Mouse (Mus musculus): ENCODE data around the gene Gm10912. TPM values are rescaled to one million over a fixed set of nuclear protein-coding genes. Genes with fewer than 3 reads are reported as not detected.

Gm10912 gene
- total RNA-seq, 2 experiments from 2014 or later = 0.34 TPM; not detected in 1

DNA sequence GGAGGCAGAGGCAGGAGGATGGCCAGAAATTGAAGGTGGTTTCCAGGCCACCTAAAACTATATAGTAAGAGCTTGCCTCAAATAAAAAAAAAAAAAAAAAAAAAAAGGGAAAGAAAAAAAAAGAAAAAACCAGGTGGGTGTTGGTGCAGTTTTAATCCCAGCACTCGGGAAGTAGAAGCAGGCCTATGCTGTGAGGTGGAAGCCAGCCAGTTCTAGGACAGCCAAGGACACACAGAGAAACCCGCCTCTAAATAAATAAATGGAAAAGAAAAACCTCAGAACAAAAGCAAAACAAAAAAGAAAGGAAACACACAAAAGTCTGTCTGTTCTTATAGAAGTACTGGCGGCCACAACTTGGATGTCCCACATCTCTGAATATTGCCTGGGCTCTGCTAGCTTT, 49.3 kb downstream of the Gm10912 start:
- no peak for DNase-seq (ENCODE audit: low spot score in 2 of 2)

Other genes with a start within 250 kb of the Gm10912 start
- gene Lmo2, start 107.8 kb upstream of the Gm10912 start, total RNA-seq (2021) = 10 to 100 TPM; 22.8 to 30.3 TPM
- 10 to 100 TPM; 44.7 to 45.6 TPM for gene Fbxo3, start 38.1 kb upstream of the Gm10912 start, total RNA-seq (2021)
- gene 4931422A03Rik, start 37.5 kb upstream of the Gm10912 start, total RNA-seq (2021) = not detected
- gene Gm10799, start 2.7 kb downstream of the Gm10912 start, total RNA-seq (2021) = not detected
- under 1 TPM in 1 of 2 experiments, not detected in 1; 0.51 TPM for gene Cd59b, start 4.0 kb downstream of the Gm10912 start, total RNA-seq (2021)
- gene Cd59a, start 30.0 kb downstream of the Gm10912 start, total RNA-seq (2021) = 1 to 10 TPM; 2.0 to 3.2 TPM
- gene A930018P22Rik, start 56.9 kb downstream of the Gm10912 start, total RNA-seq (2021) = not detected

Measured in layer of hippocampus, postnatal 10 days (tissue).